Mouse (Mus musculus): ENCODE measurements at regions not wholly inside any gene's neighbourhood (a gene's known extent, or its start where the extent isn't known, plus 50 kb on each side); places are given as distances from the start of the nearest gene placed in this dataset.
"Not testable (repeated sequence)": the region's sequence is repeated elsewhere in the genome, so short reads cannot be mapped to it uniquely, and the experiment has no call there.

- DNase-seq (ENCODE audit: low spot score): no peak
Measured at GRCm38 (mm10) chr10:66641966-66642365, 454.0 kb upstream of the Jmjd1c start.

GRCm38 (mm10) chr10:66643160-66643559, 452.8 kb upstream of the Jmjd1c start:
- DNase-seq (ENCODE audit: low spot score): no peak

DNA sequence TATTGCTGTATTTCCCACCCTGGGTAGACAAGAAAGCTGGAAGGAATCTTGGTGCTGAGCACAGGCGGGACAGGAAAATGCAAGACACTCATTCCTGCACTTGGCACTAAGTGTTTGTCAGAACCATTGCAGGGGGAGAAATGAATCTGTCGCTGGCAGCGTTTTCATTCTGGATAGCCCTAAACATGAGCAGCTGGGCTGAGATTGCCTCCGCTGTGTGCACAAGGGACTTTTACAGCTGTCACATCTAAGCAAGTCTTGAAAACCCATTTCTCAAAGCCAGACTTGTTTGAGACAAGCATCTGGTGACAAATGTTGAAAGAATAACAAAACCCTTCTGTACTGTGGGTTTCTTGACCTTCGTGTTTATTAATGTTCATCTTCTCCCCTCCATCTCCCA, 438.4 kb upstream of the Jmjd1c start:
- no peak for DNase-seq (ENCODE audit: low spot score)

GRCm38 (mm10) chr10:66683160-66683559, 412.8 kb upstream of the Jmjd1c start:
- no peak for DNase-seq (ENCODE audit: low spot score)

- not testable (repeated sequence) for DNase-seq (ENCODE audit: low spot score)
Measured at GRCm38 (mm10) chr10:66689196-66689595, 406.7 kb upstream of the Jmjd1c start.

DNA sequence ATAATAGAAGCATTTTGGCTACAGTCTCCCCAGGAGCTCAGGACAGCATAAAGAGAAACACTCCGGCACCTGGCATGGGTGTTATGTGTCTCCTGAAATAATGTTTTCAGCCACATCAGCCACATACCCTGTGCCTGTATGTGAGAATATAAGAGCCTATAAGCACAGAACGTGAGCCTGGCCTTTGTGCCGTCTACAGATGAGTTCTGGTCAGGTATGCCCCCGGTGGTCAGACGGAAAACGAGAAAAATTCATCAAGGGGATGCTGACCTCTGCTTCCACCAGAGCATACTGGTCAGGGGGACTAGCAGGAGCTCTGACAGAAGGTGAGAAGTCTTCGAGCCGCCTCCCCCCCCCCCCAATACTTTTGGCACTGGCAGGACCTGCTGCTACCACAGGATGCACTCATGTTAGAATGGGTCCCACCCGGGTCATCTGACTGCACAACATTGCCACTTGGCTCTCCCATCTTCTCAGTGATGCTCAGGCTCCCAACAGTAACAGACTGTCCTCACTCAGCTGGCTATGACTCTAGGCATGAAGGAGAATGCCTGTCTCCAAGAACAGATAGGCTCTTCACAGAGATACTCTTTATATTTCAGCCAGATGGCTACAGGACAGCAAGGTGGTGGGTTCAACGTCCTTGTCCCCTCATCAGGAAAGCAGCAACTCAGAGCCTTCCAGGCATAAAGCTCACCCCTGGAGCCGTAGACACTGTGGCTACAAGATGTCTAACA, 401.2 kb upstream of the Jmjd1c start:
- no peak for DNase-seq (ENCODE audit: low spot score)

GRCm38 (mm10) chr10:66714926-66715325, 381.0 kb upstream of the Jmjd1c start:
- DNase-seq (ENCODE audit: low spot score): not testable (repeated sequence)

GRCm38 (mm10) chr10:66717909-66718308, 378.0 kb upstream of the Jmjd1c start:
- no peak for DNase-seq (ENCODE audit: low spot score)

- DNase-seq (ENCODE audit: low spot score): no peak
Measured at GRCm38 (mm10) chr10:66719796-66720195, 376.1 kb upstream of the Jmjd1c start.

DNA sequence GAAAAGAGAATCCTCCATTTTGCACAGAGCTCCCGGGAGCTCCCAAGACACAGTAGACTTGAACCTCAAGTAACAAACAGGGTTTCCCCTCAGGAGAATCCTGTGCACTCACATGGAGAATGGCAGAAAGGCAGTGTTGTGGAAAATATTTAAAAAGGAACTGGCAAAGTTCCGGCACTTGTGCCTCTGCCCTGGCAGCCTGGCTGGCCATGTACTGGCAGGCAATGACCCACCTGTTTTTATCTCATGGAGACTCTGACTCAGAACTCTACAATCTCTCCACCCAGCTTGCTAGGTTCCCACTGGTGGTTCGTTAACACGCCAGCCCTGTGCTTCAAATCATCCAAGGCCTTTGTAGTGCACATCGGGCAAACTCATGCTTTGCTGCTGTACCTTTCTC, 362.3 kb upstream of the Jmjd1c start:
- no peak for DNase-seq (ENCODE audit: low spot score)

DNA sequence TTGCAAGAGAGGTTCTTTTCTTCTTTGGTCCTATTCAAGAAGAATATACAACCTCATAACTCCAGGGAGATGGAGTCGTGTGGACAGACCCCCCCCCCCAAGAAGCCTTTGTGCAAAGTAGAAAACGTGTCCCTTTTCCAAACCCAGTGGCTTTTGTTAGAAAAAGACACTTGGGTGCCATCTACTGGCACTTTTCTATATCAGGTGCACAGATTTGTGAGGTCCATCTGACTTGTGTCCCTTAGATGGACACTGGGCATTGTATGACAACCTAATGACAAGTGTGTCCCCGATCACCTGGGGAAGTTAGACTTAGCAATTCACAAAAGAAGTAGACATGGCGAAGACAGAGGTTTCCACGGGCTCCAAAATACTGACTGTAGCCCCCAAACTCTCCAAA, 361.1 kb upstream of the Jmjd1c start:
- DNase-seq (ENCODE audit: low spot score): peak; percentile 40

GRCm38 (mm10) chr10:66739017-66739416, 356.9 kb upstream of the Jmjd1c start:
- no peak for DNase-seq (ENCODE audit: low spot score)

- peak; percentile 62 for DNase-seq (ENCODE audit: low spot score)
Measured at GRCm38 (mm10) chr10:66741819-66742218, 354.1 kb upstream of the Jmjd1c start.

DNA sequence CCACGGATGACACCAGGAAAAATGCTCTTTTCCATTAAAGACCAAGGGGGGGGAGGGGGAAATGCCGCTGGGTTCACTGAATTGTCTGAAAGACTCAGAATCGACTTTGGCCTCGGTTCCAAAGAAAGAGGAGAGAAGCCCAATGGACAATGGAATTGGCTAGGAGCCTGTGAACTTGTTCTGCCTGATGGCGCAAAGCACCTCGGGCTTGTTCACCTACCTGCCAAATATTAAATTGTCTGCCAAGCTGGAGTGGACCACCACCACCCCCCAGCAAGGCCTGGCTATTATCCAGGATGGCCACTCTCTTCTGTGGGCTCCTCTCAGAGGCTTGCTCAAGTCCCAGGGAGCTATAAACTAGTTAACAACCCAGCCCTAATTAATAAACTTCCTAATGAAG, 352.7 kb upstream of the Jmjd1c start:
- no peak for DNase-seq (ENCODE audit: low spot score)

DNA sequence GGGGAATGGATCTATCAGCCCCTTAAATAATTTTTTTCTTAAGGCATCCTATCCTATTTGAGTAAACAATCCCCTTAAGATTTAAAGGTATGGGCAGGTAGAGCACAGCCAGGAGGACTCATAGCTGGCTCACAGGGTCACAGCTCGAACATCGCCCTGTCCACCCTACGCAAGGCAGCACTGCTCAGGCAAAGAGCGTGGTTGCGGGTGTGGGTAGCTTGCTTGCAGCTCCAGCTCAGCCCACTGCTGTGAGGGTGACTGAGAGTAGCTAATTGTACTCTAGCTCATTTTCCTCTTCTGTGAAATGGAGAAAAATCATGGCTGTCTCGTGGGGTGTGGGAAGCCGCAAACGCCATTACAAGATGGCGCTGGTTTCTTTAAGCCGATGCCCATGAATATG, 350.1 kb upstream of the Jmjd1c start:
- DNase-seq (ENCODE audit: low spot score): no peak

- DNase-seq (ENCODE audit: low spot score): no peak
Measured at GRCm38 (mm10) chr10:66752237-66752810, 343.6 kb upstream of the Jmjd1c start.

DNA sequence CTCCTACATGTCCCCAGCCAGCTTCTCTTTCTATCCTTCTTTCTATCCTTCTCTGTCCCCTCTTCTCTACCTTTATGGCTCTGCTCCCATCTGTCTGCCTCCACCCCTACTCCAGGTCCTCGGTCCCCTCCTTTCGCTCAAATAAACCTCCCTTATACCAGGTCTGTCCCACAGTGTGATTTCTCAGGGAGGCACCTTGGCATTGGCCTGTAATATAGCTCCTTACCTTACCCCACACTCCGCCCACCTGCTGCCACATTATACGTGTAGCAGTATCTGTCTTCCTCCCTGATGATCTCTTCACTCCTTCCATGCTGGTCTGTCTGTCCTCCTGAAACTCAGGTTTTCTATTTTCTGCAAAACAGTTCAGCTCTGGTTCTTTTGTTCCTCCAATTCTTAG, 339.1 kb upstream of the Jmjd1c start:
- DNase-seq (ENCODE audit: low spot score): no peak

- DNase-seq (ENCODE audit: low spot score): no peak
Measured at GRCm38 (mm10) chr10:66770161-66771030, 325.5 kb upstream of the Jmjd1c start.

DNA sequence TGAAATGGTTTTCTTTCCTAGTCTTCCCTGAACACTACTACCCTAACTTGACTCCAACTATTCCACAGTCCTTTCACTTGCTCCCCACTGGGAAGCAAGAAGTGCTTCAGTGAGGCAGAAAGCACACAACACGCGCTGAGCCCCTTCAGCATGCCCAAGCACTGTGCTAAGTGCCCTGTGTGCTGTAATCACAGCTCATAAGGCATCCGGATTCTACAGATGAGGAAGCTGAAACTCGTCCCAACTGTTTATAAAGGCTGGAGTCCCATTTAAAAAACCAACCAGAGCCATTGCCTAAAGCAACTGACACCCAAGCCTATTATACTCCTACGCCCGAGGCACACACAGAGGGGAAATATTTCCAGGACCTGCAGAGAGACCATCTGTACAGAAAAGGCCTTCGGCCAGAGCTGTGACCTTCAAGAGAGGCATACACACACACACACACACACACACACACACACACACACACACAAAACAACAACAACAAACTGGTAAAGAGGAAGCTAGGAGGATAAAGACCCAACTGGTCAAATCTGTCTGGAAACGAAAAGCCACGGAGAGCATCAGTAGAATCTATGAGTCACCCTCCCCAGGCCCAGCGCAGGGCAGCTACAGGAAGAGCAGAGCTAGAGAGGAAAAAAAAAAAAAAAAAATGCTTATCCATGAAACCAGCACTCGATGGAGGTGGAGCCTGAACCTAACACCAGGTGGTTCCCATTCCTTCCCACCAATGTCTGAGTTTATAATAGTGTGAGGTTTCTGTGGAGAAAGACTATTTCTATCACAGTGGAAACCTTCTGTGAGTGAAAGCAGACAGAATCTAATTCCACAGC, 315.4 kb upstream of the Jmjd1c start:
- no peak for DNase-seq (ENCODE audit: low spot score)

GRCm38 (mm10) chr10:66781171-66781510, 314.8 kb upstream of the Jmjd1c start:
- DNase-seq (ENCODE audit: low spot score): no peak

DNA sequence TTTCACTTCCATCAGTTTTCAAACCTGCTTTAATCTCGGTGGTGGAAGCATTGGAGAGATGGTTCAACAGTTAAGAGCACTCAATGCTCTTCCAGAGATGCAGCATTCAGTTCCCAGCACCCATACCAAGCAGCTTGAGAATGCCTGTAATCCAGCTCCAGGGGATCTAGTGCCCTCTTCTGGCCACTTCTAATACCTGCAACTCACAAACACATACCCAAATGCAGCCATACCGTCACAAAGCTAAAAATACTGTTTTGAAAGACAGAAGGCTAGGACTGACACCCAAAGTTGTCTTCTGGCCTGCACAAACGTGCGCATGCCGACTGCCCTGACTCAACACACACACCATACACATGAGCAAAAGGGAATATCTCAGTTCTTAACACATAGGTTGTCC, 313.9 kb upstream of the Jmjd1c start:
- DNase-seq (ENCODE audit: low spot score): no peak

DNA sequence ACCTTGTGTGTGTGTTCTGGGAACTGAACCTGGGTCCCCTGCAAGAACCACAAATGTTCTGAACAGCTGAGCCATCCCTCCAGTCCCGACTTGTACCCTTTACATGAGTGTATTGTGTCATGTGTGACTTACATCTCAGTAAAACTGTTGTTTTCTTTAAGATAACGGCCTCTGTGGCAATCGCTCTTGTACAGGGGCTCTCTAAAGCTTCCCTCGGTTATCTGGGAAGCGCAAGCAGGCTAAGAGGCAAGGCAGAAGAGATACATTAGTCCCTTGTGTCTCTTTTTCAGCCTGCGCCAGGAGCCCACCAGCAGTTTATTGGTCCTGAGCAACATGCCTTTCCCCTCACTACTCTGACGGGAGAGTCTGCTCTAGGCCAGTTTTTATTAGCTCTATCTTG, 308.1 kb upstream of the Jmjd1c start:
- DNase-seq (ENCODE audit: low spot score): no peak
